Mouse (Mus musculus) heart, embryonic 12.5 days (tissue): Measurements from ENCODE around the gene Castor1. TPM values are rescaled to one million over a fixed set of nuclear protein-coding genes. Genes with fewer than 3 reads are reported as not detected.

Experiments
- ATAC-seq: fragments of 200-750 bp; cut with Nextera tagmentation; 2 replicates; pipeline ENCODE4 v1.8.0; 2017; ENCODE audit warnings: moderate TSS enrichment, moderate library complexity; ENCODE audit not compliant: insufficient number of reproducible peaks, low FRiP score
- H3K27ac ChIP-seq: fragments of 300-500 bp; sonication (generic); 2 replicates; pipeline ENCODE4 v1.5.1; 2016; ENCODE audit warnings: mild to moderate bottlenecking, moderate library complexity; ENCODE audit not compliant: poor library complexity, severe bottlenecking
- H3K27me3 ChIP-seq: fragments of 300-500 bp; sonication (generic); replicated peaks from 2 replicates; pipeline ENCODE4 v1.6.1; 2016; ENCODE audit warnings: mild to moderate bottlenecking, moderate library complexity
- H3K36me3 ChIP-seq: fragments of 300-500 bp; sonication (generic); 2 replicates; pipeline ENCODE4 v1.6.1; 2016; ENCODE audit warnings: mild to moderate bottlenecking, moderate library complexity
- H3K4me1 ChIP-seq: fragments of 300-500 bp; sonication (generic); replicated peaks from 2 replicates; pipeline ENCODE4 v1.6.1; 2016; ENCODE audit warnings: mild to moderate bottlenecking
- H3K4me2 ChIP-seq: fragments of 300-500 bp; sonication (generic); 2 replicates; pipeline ENCODE4 v1.6.1; 2016; ENCODE audit warnings: mild to moderate bottlenecking, moderate library complexity
- H3K4me3 ChIP-seq: fragments of 300-500 bp; sonication (generic); 2 replicates; pipeline ENCODE4 v1.5.1; 2016; ENCODE audit warnings: mild to moderate bottlenecking
- H3K9ac ChIP-seq: fragments of 300-500 bp; sonication (generic); 2 replicates; pipeline ENCODE4 v1.6.1; 2016; ENCODE audit warnings: mild to moderate bottlenecking, moderate library complexity
- H3K9me3 ChIP-seq: fragments of 300-500 bp; sonication (generic); replicated peaks from 2 replicates; pipeline ENCODE4 v1.6.1; 2016; ENCODE audit warnings: mild to moderate bottlenecking, moderate library complexity
- WGBS: fragments of 180-500 bp; shearing (Covaris S2); methylation state at CpG from one replicate; pipeline ENCODE4 v1.1.7; 2016; 5-methylcytosine and 5-hydroxymethylcytosine counted together
- polyA plus RNA-seq: library from polyadenylated mRNA; unstranded; fragments of >200 nt; fragmentation: Nextera tagmentation; extraction: Ambion mirVana; gene quantifications from 2 replicates; pipeline ENCODE4 v1.2.1, GENCODE M21; 2016

Castor1 gene
- polyA plus RNA-seq, 1 experiment from 2014 or later, result 3.8 TPM

DNA sequence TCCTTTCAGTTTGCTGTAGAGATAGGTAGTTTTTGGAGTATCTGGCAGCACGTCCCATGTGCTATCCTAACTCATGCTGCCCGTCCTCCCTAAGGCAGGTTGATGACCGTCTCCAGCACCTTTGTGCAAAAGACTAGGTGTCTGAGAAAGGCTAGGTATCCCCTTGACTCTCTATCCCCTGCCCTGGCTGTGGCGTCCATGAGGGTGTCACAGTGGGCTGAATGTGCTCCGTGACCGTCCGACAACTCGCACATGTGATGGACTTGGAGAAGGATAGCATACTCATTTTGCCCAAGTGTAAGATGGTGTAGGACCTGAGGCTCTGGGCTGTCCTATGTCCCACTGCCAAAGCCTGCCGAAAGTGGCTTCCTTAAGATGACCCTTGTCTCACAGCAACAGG is 10.4 kb upstream of the Castor1 start:
- Histone ChIP-seq H3K27ac (no peak overlapping the region), H3K4me1 (peaks cover 25% of the 10 kb centered on the region), H3K4me2 (no peak overlapping the region), H3K4me3 (no peak overlapping the region), H3K9ac (no peak overlapping the region), H3K9me3 (no peaks in the 10 kb centered on the region), H3K27me3 (no peaks in the 10 kb centered on the region), H3K36me3 (peaks cover 56% of the 10 kb centered on the region)
- 84% methylated on average over 9 of the region's 9 CpGs for WGBS
- no peak for ATAC-seq

DNA sequence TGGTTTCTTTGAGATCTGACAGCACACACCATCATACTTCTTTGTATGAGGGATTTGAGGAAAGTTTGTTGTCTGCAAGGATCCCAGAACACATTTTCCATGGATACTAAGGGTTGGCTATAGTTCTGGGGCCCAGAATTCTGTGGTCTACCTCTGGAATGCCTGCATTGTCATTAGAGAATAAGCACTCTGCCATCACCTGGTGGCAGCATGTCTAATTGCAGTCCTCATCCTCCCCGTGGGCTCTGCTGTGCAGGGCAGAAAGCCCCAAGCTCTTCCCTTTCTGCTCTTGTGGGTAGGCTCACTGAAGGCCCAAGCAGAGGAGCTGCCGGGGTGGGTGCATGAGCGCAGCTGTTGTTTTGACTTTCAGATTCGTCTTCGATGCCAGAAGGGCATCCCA is 8.5 kb upstream of the Castor1 start:
- ATAC-seq, result no peak
- peaks cover 14% of the 10 kb centered on the region; the same call in 1 of the 2 replicates for H3K4me1 ChIP-seq
- H3K9ac ChIP-seq, result no peak overlapping the region
- H3K27ac ChIP-seq, result no peak overlapping the region
- no peak overlapping the region for H3K4me2 ChIP-seq
- H3K9me3 ChIP-seq, result no peaks in the 10 kb centered on the region
- H3K27me3 ChIP-seq, result no peaks in the 10 kb centered on the region
- H3K4me3 ChIP-seq, result no peak overlapping the region
- WGBS, result 71% methylated on average over 5 of the region's 5 CpGs
- H3K36me3 ChIP-seq, result peaks cover 75% of the 10 kb centered on the region

DNA sequence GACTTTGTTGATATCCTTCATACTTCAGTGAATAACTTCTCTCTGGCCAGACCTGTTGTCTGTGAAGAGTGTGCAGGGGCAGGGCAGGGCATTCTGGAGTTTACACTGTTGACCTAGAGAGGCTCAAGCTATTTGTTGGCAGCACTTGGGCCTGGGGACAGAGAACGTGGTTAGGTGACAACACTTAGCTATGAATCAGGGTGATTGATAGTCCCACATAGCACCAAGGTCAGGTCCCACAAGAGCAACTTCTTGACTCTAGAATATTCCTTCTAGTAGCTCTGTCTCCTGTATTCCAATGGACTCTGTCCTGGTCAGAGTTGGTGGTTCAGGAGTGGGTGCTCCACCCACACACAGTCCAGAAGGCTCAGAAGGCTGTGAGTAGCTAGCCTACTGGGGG is 7.2 kb upstream of the Castor1 start:
- WGBS, result 69% methylated on average over 1 of the region's 1 CpGs
- Histone ChIP-seq H3K9me3 (no peaks in the 10 kb centered on the region), H3K4me3 (no peak overlapping the region), H3K4me1 (peaks cover 9% of the 10 kb centered on the region), H3K9ac (no peak overlapping the region), H3K27ac (no peak overlapping the region), H3K36me3 (peaks cover 76% of the 10 kb centered on the region), H3K27me3 (no peaks in the 10 kb centered on the region), H3K4me2 (no peak overlapping the region)
- ATAC-seq, result no peak

DNA sequence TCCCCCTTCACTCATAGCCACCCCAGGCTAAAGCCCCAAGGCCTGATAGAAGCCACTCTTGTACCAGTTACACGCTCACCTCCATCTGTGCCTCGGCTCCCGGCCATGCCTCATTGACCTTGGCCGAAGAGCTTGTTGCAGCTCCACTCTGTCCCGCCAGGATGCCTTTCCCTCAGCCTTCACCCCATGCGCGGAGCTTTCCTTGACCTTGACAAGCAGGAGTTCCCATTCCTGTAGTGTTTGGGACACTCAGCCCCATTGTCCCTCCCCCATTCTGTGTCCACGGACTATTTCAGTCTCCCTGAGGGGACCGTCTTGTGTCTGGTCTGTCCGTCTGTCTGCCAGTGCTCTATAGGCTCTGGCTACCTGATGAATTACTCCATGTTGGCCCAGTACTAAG is 4.9 kb upstream of the Castor1 start:
- Histone ChIP-seq H3K4me3 (no peak overlapping the region), H3K27ac (no peak overlapping the region), H3K27me3 (no peaks in the 10 kb centered on the region), H3K36me3 (peaks cover 57% of the 10 kb centered on the region), H3K9me3 (no peaks in the 10 kb centered on the region), H3K4me1 (peaks cover 10% of the 10 kb centered on the region), H3K4me2 (no peak overlapping the region), H3K9ac (no peak overlapping the region)
- 75% methylated on average over 10 of the region's 10 CpGs for WGBS
- ATAC-seq, result no peak

DNA sequence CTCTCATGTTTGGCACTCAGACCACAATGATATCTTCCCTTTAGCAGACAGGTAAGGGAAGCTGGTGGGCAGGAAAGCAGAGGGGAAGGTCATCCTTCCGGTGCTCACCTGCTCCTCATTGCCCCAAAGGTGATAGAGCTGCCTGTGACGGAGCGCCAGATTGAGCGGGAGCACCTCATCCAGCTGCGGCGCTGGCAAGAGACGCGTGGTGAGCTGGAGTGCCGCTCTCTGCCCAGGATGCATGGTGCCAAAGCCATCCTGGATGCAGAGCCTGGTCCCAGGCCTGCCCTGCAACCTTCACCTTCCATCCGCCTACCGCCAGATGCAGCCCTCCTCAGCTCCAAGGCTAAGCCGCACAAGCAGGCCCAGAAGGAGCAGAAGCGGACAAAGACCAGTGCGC is 3.5 kb upstream of the Castor1 start:
- Histone ChIP-seq H3K36me3 (peaks cover 50% of the 10 kb centered on the region), H3K4me1 (peaks cover 15% of the 10 kb centered on the region), H3K9me3 (no peaks in the 10 kb centered on the region), H3K4me3 (no peak overlapping the region), H3K27me3 (no peaks in the 10 kb centered on the region), H3K4me2 (no peak overlapping the region), H3K9ac (no peak overlapping the region), H3K27ac (no peak overlapping the region)
- WGBS, result 95% methylated on average over 14 of the region's 14 CpGs
- ATAC-seq, result no peak

DNA sequence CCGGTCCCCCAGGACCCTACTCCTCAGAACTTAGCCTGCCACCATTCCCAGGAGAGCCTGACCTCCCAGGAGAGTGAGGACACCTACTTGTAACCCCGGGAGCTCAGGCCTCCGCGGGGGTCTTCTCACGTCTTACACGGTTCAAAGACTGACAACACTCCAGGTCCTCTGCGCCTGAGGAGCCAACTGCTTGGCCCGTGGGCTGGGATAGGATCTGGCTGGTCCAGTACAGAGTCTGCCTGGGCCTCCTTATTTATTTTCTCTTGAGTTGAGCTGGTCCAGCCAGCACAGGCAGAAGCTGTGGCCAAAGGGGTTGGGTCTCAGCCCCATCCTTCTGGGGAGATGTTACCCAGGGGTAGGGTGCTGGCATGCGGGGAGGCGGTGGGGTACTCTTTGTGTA is 3.0 kb upstream of the Castor1 start:
- ATAC-seq, result no peak
- no peak overlapping the region for H3K4me2 ChIP-seq
- H3K27me3 ChIP-seq, result no peaks in the 10 kb centered on the region
- no peaks in the 10 kb centered on the region for H3K9me3 ChIP-seq
- H3K27ac ChIP-seq, result no peak overlapping the region
- WGBS, result 75% methylated on average over 10 of the region's 10 CpGs
- peaks cover 15% of the 10 kb centered on the region for H3K4me1 ChIP-seq
- H3K4me3 ChIP-seq, result no peak overlapping the region
- peaks cover 45% of the 10 kb centered on the region for H3K36me3 ChIP-seq
- no peak overlapping the region for H3K9ac ChIP-seq

DNA sequence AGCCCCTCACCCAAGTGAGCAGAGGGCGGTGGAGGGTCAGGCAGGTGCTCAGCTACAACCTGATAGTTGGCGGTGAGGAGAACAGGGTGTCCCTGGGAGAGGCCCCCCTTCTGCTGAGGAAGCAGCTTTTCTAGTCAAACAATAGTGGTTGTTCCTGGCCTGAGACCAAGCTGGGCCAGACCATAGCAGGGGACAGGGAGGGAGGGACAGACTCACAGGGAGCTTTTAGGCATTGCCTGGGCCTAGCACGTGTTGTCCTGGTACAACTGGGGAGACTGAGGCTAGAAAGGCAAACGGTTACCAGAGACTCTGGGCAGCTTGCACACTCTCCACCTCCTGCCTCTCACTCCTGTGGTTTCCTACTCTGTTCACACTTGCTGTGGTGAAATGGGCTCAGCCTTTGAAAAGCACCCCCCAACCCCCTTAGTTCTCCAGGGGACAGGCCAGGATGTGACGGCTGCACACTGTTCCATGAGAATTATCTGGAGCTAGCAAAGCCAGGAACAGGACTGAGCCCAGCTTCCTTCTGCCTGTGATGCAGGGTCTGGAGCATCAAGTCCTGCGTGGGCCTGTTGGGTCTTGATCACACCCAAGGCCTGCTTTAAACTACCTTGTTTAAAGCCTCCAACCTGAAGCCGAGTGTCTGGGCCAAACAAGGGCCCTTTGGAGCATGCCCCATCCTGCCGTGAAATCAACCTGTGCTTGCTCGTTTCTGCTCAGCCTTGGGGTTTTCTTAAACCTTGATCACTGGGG is 1.6 kb upstream of the Castor1 start:
- H3K9ac ChIP-seq, result 0 out of 2 replicates have a peak overlapping the region, but pooled peaks have one; percentile 8
- peaks cover 36% of the 10 kb centered on the region for H3K36me3 ChIP-seq
- H3K4me2 ChIP-seq, result no peak overlapping the region
- H3K4me1 ChIP-seq, result peaks cover 15% of the 10 kb centered on the region
- peaks cover 8% of the 10 kb centered on the region; the same call in 1 of the 2 replicates for H3K27me3 ChIP-seq
- H3K27ac ChIP-seq, result peak overlapping the region; percentile 55
- peak; percentile 47 for ATAC-seq
- H3K4me3 ChIP-seq, result no peak overlapping the region
- no peaks in the 10 kb centered on the region for H3K9me3 ChIP-seq
- 73% methylated on average over 9 of the region's 9 CpGs for WGBS

DNA sequence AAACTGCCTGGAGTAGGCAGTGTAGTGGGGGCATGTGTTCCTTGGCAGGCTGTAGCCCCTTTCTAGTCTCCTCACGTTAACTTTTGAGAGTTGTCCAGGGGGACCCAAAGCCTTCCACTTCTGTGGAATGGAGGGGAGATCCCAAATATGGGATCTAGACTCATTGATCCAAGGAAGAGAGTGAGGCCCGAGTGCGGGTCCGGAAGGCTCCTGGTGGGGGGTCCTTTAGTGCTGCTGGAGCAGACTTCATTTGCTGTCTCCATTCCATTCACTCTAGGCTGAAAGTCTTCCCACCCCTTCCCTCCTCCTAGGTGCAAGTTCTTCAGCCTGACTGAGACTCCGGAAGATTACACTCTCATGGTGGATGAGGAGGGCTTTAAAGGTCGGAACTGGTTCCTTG is 612 bp downstream of the Castor1 start:
- ATAC-seq, result no peak
- H3K27ac ChIP-seq, result no peak overlapping the region
- WGBS, result 12% methylated on average over 6 of the region's 6 CpGs

DNA sequence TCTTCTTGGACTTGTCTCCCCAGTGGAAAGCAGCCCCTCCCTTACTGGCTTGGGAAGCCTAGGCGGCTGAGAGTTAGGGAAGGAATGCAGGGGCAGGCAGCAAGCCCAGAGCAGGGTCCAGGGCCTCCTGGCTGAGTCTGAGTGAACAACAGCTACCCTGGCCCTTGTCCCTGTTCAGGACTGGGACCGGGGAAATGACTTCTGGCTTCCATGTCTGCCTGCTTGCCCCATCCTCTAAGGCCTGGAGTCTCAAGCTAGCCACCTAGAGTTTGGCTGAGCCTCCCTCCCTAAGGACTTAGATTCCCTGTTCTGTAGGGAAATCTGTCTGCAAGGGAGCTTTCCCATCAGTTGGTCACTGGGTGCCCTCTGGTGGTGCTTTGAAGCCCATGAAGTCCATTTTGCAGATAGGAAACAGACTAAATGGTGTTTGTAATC is 1.3 kb downstream of the Castor1 start:
- Histone ChIP-seq H3K4me3 (no peak overlapping the region), H3K4me1 (peaks cover 22% of the 10 kb centered on the region), H3K27ac (no peak overlapping the region), H3K27me3 (peaks cover 13% of the 10 kb centered on the region; the same call in 1 of the 2 replicates), H3K9ac (no peak overlapping the region), H3K9me3 (no peaks in the 10 kb centered on the region), H3K4me2 (no peak overlapping the region; the same call in 1 of the 2 replicates), H3K36me3 (peaks cover 9% of the 10 kb centered on the region)
- 7% methylated on average over 2 of the region's 2 CpGs for WGBS
- no peak for ATAC-seq

More for the DNA sequence above, 612 bp downstream of the Castor1 start:
- Histone ChIP-seq H3K36me3 (peaks cover 16% of the 10 kb centered on the region), H3K9me3 (no peaks in the 10 kb centered on the region), H3K27me3 (peaks cover 13% of the 10 kb centered on the region; the same call in 1 of the 2 replicates), H3K4me3 (peak overlapping the region; percentile 53), H3K9ac (peak overlapping the region; percentile 73), H3K4me2 (peak overlapping the region; percentile 88), H3K4me1 (peaks cover 20% of the 10 kb centered on the region)

DNA sequence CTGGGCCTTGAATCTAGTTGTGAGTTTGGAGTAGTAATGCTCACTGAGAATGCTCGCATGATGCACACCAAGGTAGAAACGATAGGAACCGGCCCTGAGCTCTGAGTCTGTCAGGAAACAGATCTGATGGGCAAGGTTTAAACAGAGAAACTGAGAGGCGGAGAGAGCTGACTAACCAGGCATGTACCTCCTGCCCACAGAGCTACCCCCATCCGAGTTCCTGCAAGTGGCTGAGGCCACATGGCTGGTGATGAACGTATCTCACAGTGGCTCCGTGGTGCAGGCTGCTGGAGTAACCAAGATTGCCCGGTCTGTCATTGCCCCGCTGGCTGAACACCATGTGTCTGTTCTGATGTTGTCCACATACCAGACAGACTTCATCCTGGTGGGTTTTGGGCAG is 1.9 kb downstream of the Castor1 start:
- H3K27me3 ChIP-seq, result peaks cover 13% of the 10 kb centered on the region; the same call in 1 of the 2 replicates
- 51% methylated on average over 9 of the region's 9 CpGs for WGBS
- peaks cover 3% of the 10 kb centered on the region for H3K36me3 ChIP-seq
- H3K4me2 ChIP-seq, result no peak overlapping the region
- no peak overlapping the region for H3K27ac ChIP-seq
- no peak for ATAC-seq
- peaks cover 22% of the 10 kb centered on the region for H3K4me1 ChIP-seq
- H3K9me3 ChIP-seq, result no peaks in the 10 kb centered on the region
- H3K9ac ChIP-seq, result no peak overlapping the region
- H3K4me3 ChIP-seq, result no peak overlapping the region

DNA sequence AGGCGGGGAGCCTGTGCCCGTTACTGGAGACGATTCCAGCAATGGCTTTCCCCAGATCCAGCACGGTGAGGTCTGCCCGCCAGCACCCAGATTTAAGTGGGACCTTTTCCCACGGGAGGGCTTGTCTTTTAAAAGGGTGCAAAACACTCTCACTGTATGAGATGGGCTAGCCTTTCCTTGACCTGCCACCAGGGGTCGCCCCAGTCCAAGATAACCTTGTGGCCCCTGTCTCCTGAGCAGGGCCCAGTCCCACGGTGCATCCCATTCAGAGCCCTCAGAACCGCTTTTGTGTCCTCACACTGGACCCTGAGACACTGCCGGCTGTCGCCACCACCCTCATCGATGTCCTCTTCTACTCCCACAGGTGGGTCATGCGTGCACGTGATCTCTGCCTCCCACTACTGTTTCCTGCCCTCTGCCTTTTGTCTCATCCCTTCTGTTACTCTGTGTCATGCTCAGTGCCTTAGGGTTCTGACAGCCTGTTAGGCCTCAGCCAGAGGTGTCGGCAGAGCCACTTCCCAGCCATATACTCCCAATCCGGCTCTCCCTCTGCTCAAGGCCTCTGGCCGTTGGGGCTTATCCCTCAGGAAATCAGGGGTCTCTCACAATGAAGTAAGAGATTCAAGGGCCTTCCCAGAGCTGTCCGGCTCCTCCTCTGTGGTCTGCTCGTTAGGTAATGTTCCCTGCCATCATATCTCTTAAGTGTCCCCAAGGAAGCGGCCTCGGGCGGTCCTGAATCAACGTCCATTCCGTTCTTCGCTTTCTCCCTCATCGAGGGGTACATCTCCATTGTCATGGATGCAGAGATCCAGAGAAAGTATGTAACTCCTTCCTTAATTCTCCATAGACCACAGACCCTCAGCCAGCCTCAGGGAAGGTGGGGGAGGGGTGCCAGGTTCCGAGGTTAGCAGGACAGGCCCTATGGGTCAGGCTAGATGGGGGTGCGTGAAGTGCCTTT is 2.7 kb downstream of the Castor1 start:
- Histone ChIP-seq H3K4me1 (peaks cover 20% of the 10 kb centered on the region), H3K27me3 (peaks cover 13% of the 10 kb centered on the region; the same call in 1 of the 2 replicates), H3K36me3 (no peaks in the 10 kb centered on the region), H3K9ac (no peak overlapping the region), H3K4me2 (no peak overlapping the region), H3K4me3 (no peak overlapping the region), H3K9me3 (no peaks in the 10 kb centered on the region), H3K27ac (no peak overlapping the region)
- 48% methylated on average over 28 of the region's 28 CpGs for WGBS
- no peak for ATAC-seq
